20 mouse cellular contexts compared by ENCODE assay signal in genomic region chr7:109267370-109267769, GRCm38 (mm10).
"Had no signal": no experiment of that assay in that cellular context is flagged by ENCODE, and none has a peak within 500 bp of the region (broad histone marks: within the 10 kb centered on the region; RNA-seq: fewer than 3 reads in every experiment).

No protein-coding gene starts in this region.

- H3K36me3 ChIP-seq: limb, embryonic 10.5 days; limb, embryonic 13.5 days; liver, embryonic 12.5 days; liver, embryonic 15.5 days; lung, embryonic 15.5 days; midbrain, embryonic 10.5 days; neural tube, embryonic 12.5 days; stomach, embryonic 15.5 days had no signal

- H3K9me3 ChIP-seq: limb, embryonic 10.5 days; limb, embryonic 13.5 days; liver, embryonic 12.5 days; liver, embryonic 15.5 days; lung, embryonic 15.5 days; megakaryocyte, embryonic 14.5 days; midbrain, embryonic 10.5 days; neural tube, embryonic 12.5 days; stomach, embryonic 15.5 days had no signal

- H3K4me1 ChIP-seq: limb, embryonic 13.5 days; liver, embryonic 12.5 days; liver, embryonic 15.5 days; lung, embryonic 15.5 days; neural tube, embryonic 12.5 days; stomach, embryonic 15.5 days had no signal

- DNase-seq: kidney, adult 9 months; kidney, postnatal 14 days; kidney, postnatal 4 days; liver; lung, adult 18-20 months; lung, postnatal 10 days; lung, postnatal 36 days; retina, postnatal 1 day; right cerebral cortex, postnatal 25 days; spleen, adult 18-20 months; thymus, postnatal 25 days had no signal

- H3K27me3 ChIP-seq: limb, embryonic 13.5 days; liver, embryonic 12.5 days; liver, embryonic 15.5 days; lung, embryonic 15.5 days; neural tube, embryonic 12.5 days; stomach, embryonic 15.5 days had no signal

- H3K27ac ChIP-seq: limb, embryonic 10.5 days; limb, embryonic 13.5 days; liver, embryonic 12.5 days; liver, embryonic 15.5 days; lung, embryonic 15.5 days; midbrain, embryonic 10.5 days; neural tube, embryonic 12.5 days; stomach, embryonic 15.5 days had no signal

- H3K9ac ChIP-seq: limb, embryonic 13.5 days; liver, embryonic 12.5 days; liver, embryonic 15.5 days; lung, embryonic 15.5 days; neural tube, embryonic 12.5 days; stomach, embryonic 15.5 days had no signal

- H3K4me3 ChIP-seq: limb, embryonic 10.5 days; limb, embryonic 13.5 days; liver, embryonic 12.5 days; liver, embryonic 15.5 days; lung, embryonic 15.5 days; megakaryocyte, embryonic 14.5 days; midbrain, embryonic 10.5 days; neural tube, embryonic 12.5 days; stomach, embryonic 15.5 days had no signal

- H3K4me2 ChIP-seq: limb, embryonic 13.5 days; liver, embryonic 12.5 days; liver, embryonic 15.5 days; lung, embryonic 15.5 days; neural tube, embryonic 12.5 days; stomach, embryonic 15.5 days had no signal

- ATAC-seq: liver, embryonic 12.5 days had no signal
